Mouse (Mus musculus) liver, adult 2 months (tissue): ENCODE measurements at regions not wholly inside any gene's neighbourhood (a gene's known extent, or its start where the extent isn't known, plus 50 kb on each side); places are given as distances from the start of the nearest gene placed in this dataset.
A peak's percentile ranks its signal among the peaks of the same experiment; 100 is the strongest.

Experiments
- DNase-seq: peaks from one replicate; pipeline ENCODE4 v3.0.0-alpha.2; 2011; ENCODE audit warnings: low read depth, low spot score; ENCODE audit errors: extremely low read depth
- H3K27ac ChIP-seq: fragments of 200-500 bp; replicated peaks from 2 replicates; pipeline ENCODE4 v1.5.1; 2012; ENCODE audit warnings: low read depth, mild to moderate bottlenecking, control low read depth, inconsistent platforms, low read length; ENCODE audit not compliant: insufficient read depth
- H3K27me3 ChIP-seq: fragments of 200-500 bp; 2 replicates; pipeline ENCODE4 v1.6.1; 2012; ENCODE audit warnings: mild to moderate bottlenecking, moderate library complexity, low read length, inconsistent platforms; ENCODE audit not compliant: control insufficient read depth, insufficient read depth
- H3K36me3 ChIP-seq: fragments of 200-500 bp; 2 replicates; pipeline ENCODE4 v1.6.1; 2012; ENCODE audit warnings: low read length, inconsistent platforms; ENCODE audit not compliant: control insufficient read depth, insufficient read depth
- H3K4me1 ChIP-seq: fragments of 200-500 bp; 2 replicates; pipeline ENCODE4 v1.6.1; 2011; ENCODE audit warnings: low read length; ENCODE audit not compliant: control insufficient read depth, insufficient read depth
- H3K4me3 ChIP-seq: fragments of 200-500 bp; 2 replicates; pipeline ENCODE4 v1.5.1; 2011; ENCODE audit warnings: low read depth, mild to moderate bottlenecking, control low read depth, low read length, moderate library complexity; ENCODE audit not compliant: insufficient read depth
- H3K79me2 ChIP-seq: fragments of 200-500 bp; 2 replicates; pipeline ENCODE4 v1.6.1; 2012; ENCODE audit warnings: inconsistent platforms, mild to moderate bottlenecking, low read length, moderate library complexity; ENCODE audit not compliant: control insufficient read depth, insufficient read depth
- H3K9ac ChIP-seq: fragments of 200-500 bp; 2 replicates; pipeline ENCODE4 v1.6.1; 2012; ENCODE audit warnings: low read depth, mild to moderate bottlenecking, control low read depth, inconsistent platforms, low read length
- CTCF ChIP-seq: fragments of 200-500 bp; IDR thresholded peaks from 2 replicates; pipeline ENCODE4 v1.5.1; 2011; ENCODE audit warnings: low read depth, low read length, control low read depth
- POLR2A ChIP-seq: fragments of 200-500 bp; IDR thresholded peaks from 2 replicates; pipeline ENCODE4 v1.6.1; 2011; ENCODE audit warnings: low read length, control low read depth; ENCODE audit not compliant: insufficient read depth; ENCODE audit errors: extremely low read depth
- WGBS: fragments of 180-500 bp; shearing (Covaris S2); methylation state at CpG from one replicate; pipeline ENCODE4 v1.1.7; 2018; 5-methylcytosine and 5-hydroxymethylcytosine counted together

DNA sequence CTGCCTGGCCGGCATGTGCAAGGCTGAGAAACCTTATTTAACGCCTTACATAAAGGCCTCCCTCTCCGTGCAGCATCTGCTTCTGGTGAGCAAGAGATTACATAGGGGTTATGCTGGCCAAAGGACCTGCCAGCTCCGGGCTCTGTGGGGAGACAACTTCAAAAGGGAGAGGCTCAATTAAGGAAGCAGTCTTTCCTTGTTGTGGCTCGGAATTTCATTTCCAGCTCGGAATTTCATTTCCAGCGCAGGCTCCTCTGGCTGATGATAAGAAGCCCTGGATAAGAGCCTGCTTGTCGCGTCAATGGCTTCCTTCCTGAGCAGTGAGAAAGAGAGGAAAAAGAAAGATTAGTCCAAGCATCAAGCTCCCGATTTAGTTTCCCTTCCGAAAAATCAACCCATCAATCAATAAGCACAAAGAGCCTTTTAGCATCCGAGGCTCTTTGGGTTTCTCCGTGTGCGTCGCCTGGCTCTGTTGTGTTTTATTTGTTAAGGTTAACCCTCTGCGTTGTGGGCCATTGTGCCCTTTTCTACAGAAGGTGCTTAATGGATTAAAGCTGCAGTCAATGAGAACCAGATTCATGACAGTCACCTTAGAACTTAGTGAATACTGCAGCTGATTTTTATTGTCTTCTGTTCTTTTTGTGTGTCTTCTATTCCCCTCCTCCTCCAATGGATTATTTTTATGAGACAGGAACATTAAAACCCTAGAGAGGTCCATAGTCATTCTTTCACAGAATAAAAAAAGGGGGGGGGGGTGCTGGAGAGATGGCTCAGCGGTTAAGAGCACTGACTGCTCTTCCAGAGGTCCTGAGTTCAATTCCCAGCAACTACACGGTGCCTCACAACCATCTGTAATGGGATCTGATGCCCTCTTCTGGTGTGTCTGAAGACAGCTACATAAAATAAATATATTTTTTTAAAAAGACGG is 218.3 kb downstream of the Myo1b start:
- 0 out of 2 replicates have a peak overlapping the region, but pooled peaks have one; percentile 51 for H3K27ac ChIP-seq
- H3K4me3 ChIP-seq = no peak overlapping the region
- TF ChIP-seq CTCF = no peak
- no peak for TF ChIP-seq POLR2A
- no peaks in the 10 kb centered on the region for H3K27me3 ChIP-seq
- no peaks in the 10 kb centered on the region for H3K36me3 ChIP-seq
- WGBS = 36% methylated on average over 19 of the region's 19 CpGs
- H3K79me2 ChIP-seq = no peaks in the 10 kb centered on the region
- peak; percentile 26 for DNase-seq
- H3K4me1 ChIP-seq = no peaks in the 10 kb centered on the region
- H3K9ac ChIP-seq = no peak overlapping the region

DNA sequence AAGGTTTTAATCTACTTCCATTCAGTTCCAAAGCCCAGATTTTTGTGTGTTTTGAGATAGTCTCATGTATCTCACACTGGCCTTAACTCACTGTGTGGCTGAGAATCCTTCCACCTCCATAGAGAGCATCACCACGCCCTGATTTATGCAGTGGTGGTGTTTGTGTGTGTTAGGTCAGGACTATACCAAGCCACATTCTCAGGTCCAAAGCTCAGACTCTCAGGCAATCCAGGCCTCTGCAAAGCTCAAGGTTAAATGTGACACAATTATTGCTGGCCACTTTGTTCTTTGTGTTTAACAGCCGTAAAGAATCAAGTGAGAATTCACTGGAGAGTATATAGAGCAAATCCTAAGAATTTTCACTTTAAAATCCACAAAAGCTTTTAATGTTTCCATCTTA is 218.2 kb upstream of the Nabp1 start:
- TF ChIP-seq CTCF (no peak), POLR2A (no peak)
- Histone ChIP-seq H3K9ac (no peak overlapping the region), H3K4me1 (no peaks in the 10 kb centered on the region), H3K79me2 (no peaks in the 10 kb centered on the region), H3K36me3 (no peaks in the 10 kb centered on the region), H3K27me3 (no peaks in the 10 kb centered on the region), H3K27ac (no peak overlapping the region), H3K4me3 (no peak overlapping the region)
- peak; percentile 29 for DNase-seq
- 54% methylated on average over 2 of the region's 2 CpGs for WGBS

DNA sequence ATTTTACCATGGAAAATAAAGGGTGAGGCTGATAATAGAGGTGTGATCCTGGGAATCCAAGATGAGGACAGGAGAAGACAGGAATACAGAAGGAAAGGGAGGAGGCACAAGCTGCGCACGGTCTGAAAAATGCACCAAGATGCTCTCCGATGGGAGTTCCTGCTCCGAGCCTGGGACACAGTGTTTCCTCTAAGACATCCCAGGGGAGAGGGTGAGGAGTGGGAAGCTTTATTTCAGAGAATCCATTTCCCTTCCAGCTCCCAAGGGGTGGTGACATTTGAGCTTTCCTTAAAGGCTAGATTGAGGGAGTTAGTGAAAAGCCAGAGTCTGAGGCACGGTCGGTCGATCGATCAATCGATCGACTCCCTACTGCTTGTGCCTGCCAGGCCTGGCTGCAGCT is 212.7 kb upstream of the Nabp1 start:
- no peak for DNase-seq
- WGBS = 98% methylated on average over 10 of the region's 10 CpGs
- H3K36me3 ChIP-seq = no peaks in the 10 kb centered on the region
- H3K9ac ChIP-seq = no peak overlapping the region
- H3K79me2 ChIP-seq = no peaks in the 10 kb centered on the region
- H3K4me1 ChIP-seq = no peaks in the 10 kb centered on the region
- H3K27me3 ChIP-seq = no peaks in the 10 kb centered on the region
- H3K4me3 ChIP-seq = no peak overlapping the region
- H3K27ac ChIP-seq = no peak overlapping the region
- TF ChIP-seq POLR2A (no peak), CTCF (no peak)

DNA sequence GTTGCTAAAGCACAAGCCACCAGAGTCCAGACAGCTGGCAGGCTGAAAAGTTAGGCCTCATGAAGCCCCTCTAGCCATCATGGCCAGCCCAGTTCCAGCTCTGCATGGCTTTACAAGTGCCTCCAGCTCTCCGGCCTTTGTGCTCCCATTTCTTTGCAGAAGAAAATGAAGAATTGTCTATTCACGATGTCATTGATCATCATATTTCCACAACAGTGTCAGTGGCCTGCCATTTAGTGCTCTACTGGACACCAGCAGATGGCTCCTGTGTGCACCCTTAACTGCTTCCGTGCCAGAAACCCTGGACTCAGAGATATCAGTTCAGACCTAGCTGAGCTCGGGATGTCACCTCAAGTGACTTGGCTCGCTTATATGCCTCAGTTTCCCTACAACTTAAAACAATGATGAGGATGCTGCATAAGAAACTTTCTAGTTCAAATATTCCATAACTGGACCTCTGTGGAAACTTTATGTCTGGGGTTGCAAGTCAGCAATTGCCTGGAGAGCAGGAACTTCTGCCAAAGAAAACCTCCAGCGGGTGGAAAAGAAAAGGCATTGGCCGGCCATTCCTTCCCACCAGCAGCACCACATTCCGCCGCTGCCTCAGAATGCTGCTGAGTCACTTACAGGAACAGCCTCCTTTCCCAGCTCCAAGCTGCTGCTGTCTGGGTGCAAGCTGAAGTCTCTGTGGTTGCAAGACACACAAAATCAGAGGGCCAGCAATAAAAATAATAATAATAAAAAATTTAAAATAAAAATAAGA is 211.4 kb upstream of the Nabp1 start:
- Histone ChIP-seq H3K4me3 (no peak overlapping the region), H3K36me3 (no peaks in the 10 kb centered on the region), H3K27me3 (no peaks in the 10 kb centered on the region), H3K9ac (no peak overlapping the region), H3K4me1 (no peaks in the 10 kb centered on the region), H3K79me2 (no peaks in the 10 kb centered on the region), H3K27ac (no peak overlapping the region)
- 71% methylated on average over 9 of the region's 9 CpGs for WGBS
- DNase-seq = peak; percentile 11
- TF ChIP-seq POLR2A (no peak), CTCF (no peak)

DNA sequence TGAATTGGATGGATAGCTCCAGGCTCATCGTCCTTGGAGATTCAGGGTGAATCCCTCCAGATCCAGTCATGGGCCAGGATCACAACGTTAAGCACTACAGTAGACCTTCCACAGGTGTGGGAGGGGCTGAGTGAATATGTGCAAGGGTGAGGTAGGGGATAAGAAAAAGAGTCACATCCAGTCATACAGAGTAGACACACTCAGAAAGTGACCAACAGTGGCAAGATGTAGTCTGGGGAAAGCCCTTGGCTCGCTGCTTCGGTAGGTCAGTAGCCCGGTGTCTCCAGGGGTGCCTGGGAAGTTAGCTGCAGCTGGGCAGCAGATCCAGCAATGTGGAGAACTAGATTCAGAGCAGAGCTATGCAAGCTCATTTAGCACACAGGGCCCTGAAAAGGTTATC is 210.7 kb upstream of the Nabp1 start:
- Histone ChIP-seq H3K36me3 (no peaks in the 10 kb centered on the region), H3K4me3 (no peak overlapping the region), H3K9ac (no peak overlapping the region), H3K27me3 (no peaks in the 10 kb centered on the region), H3K4me1 (no peaks in the 10 kb centered on the region), H3K79me2 (no peaks in the 10 kb centered on the region), H3K27ac (no peak overlapping the region)
- TF ChIP-seq CTCF (no peak), POLR2A (no peak)
- WGBS = 85% methylated on average over 5 of the region's 5 CpGs
- no peak for DNase-seq
